Mouse (Mus musculus): Measurements from ENCODE around the gene Ptgr2. TPM values are rescaled to one million over a fixed set of nuclear protein-coding genes. Genes with fewer than 3 reads are reported as not detected.
A peak's percentile ranks its signal among the peaks of the same experiment; 100 is the strongest.
"Not testable (repeated sequence)": the region's sequence is repeated elsewhere in the genome, so short reads cannot be mapped to it uniquely, and the experiment has no call there.

Ptgr2 gene
- polyA plus RNA-seq, 1 experiment from 2014 or later: 13.0 TPM

GRCm38 (mm10) chr12:84311306-84311705 is 26.3 kb downstream of the Ptgr2 start:
- H3K4me2 ChIP-seq (replicated peaks): no peak overlapping the region
- no peak overlapping the region for H3K4me3 ChIP-seq
- WGBS: 74% methylated on average over 3 of the region's 5 CpGs
- no peak overlapping the region for H3K27ac ChIP-seq
- no peak overlapping the region for H3K9ac ChIP-seq
- 0 out of 2 replicates have a peak, but pooled peaks cover 4% of the 10 kb centered on the region for H3K4me1 ChIP-seq
- no peaks in the 10 kb centered on the region for H3K27me3 ChIP-seq
- no peak for ATAC-seq (ENCODE audit: insufficient number of reproducible peaks, insufficient read depth, low FRiP score, low TSS enrichment)
- H3K9me3 ChIP-seq: no peaks in the 10 kb centered on the region
- H3K36me3 ChIP-seq: no peaks in the 10 kb centered on the region

- Histone ChIP-seq H3K9me3 (no peaks in the 10 kb centered on the region), H3K4me1 (peaks cover 20% of the 10 kb centered on the region), H3K9ac (peak overlapping the region; percentile 97), H3K4me3 (peak overlapping the region; percentile 99), H3K36me3 (no peaks in the 10 kb centered on the region), H3K27ac (peak overlapping the region; percentile 97; the same call in 1 of the 2 replicates), H3K27me3 (no peaks in the 10 kb centered on the region), H3K4me2 (replicated peaks) (peak overlapping the region; percentile 83)
- WGBS: 44% methylated on average over 7 of the region's 7 CpGs
- no peak for ATAC-seq (ENCODE audit: insufficient number of reproducible peaks, insufficient read depth, low FRiP score, low TSS enrichment)
Measured at GRCm38 (mm10) chr12:84316006-84316405, 31.0 kb downstream of the Ptgr2 start.

GRCm38 (mm10) chr12:84316721-84317621 is 31.9 kb downstream of the Ptgr2 start, which contains the start of gene Zfp410:
TSS of gene Zfp410 (plus strand) at chr12:84316852.
- Histone ChIP-seq H3K27ac (peak within 1 kb of the TSS; percentile 97), H3K36me3 (no peaks in the 10 kb centered on the region), H3K9ac (peak within 1 kb of the TSS; percentile 97), H3K27me3 (no peaks in the 10 kb centered on the region), H3K4me3 (peak within 1 kb of the TSS; percentile 99), H3K4me1 (peaks cover 20% of the 10 kb centered on the region), H3K9me3 (no peaks in the 10 kb centered on the region), H3K4me2 (replicated peaks) (peak within 1 kb of the TSS; percentile 83)
- WGBS: under 1% methylated on average over 76 of the region's 77 CpGs
- peak; percentile 95 for ATAC-seq (ENCODE audit: insufficient number of reproducible peaks, insufficient read depth, low FRiP score, low TSS enrichment)

GRCm38 (mm10) chr12:84327111-84327512 is 42.1 kb downstream of the Ptgr2 start:
- no peak for ATAC-seq (ENCODE audit: insufficient number of reproducible peaks, insufficient read depth, low FRiP score, low TSS enrichment)
- peaks cover 45% of the 10 kb centered on the region for H3K36me3 ChIP-seq
- H3K27me3 ChIP-seq: no peaks in the 10 kb centered on the region
- no peaks in the 10 kb centered on the region for H3K4me1 ChIP-seq
- no peaks in the 10 kb centered on the region for H3K9me3 ChIP-seq
- H3K9ac ChIP-seq: no peak overlapping the region
- no peak overlapping the region for H3K4me3 ChIP-seq
- 86% methylated on average over 4 of the region's 4 CpGs for WGBS
- H3K27ac ChIP-seq: no peak overlapping the region
- no peak overlapping the region for H3K4me2 ChIP-seq (replicated peaks)

DNA sequence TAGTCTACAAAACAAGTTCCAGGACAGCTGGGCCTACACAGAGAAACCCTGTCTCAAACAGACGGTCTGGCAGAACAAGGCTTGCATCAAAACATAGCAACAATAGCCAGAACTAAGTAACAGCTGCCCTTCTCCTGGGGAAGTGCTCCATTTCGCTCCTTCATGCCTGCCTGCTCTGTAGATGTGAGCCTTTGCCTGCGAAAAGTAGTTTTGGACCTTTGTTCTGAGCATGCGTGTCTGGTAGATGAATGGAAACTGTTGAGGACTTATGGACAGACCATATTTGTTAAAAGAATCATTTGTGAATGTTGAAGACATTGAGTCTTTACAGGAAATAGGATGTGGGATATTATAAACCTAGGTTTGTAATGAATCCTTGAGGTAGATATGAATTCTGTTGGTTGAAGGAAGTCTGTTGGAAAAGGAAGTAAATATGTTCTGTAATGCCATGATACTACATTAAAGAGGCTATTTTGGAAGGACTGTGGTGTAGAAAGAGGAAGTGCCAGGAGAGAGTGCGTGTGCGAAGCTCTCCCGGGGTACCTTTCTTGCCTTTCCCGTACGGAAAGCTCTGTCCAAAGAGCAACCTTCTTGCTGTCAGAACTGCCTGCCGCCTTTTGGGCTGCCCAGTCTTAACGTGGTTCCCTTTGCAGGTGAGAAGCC is 52.1 kb downstream of the Ptgr2 start:
- Histone ChIP-seq H3K27ac (no peak overlapping the region), H3K9ac (no peak overlapping the region), H3K27me3 (no peaks in the 10 kb centered on the region), H3K4me1 (no peaks in the 10 kb centered on the region), H3K9me3 (no peaks in the 10 kb centered on the region), H3K36me3 (peaks cover 80% of the 10 kb centered on the region), H3K4me2 (replicated peaks) (no peak overlapping the region), H3K4me3 (no peak overlapping the region)
- ATAC-seq (ENCODE audit: insufficient number of reproducible peaks, insufficient read depth, low FRiP score, low TSS enrichment): no peak
- 91% methylated on average over 11 of the region's 11 CpGs for WGBS

DNA sequence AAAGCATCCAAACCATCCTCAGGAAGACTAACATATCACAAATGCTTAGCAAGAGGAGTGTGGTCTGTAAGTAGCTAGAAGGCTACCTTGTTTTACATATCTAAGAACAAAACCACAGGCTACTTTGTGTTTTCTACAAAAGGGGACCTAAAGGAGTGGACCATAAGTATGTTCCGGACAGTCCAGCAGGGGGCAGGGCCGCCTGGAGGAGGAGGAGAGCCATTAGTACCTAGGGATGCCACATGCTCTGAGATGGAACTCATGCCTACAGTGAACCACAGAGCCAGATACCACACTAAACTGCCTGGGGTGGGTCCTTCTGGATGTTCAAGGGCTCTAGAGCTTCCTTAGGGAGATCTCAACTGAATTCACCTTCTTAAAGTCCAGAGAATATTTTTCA is 62.2 kb downstream of the Ptgr2 start:
- no peaks in the 10 kb centered on the region for H3K4me1 ChIP-seq
- ATAC-seq (ENCODE audit: insufficient number of reproducible peaks, insufficient read depth, low FRiP score, low TSS enrichment): no peak
- H3K27me3 ChIP-seq: no peaks in the 10 kb centered on the region
- peaks cover 30% of the 10 kb centered on the region for H3K36me3 ChIP-seq
- no peaks in the 10 kb centered on the region for H3K9me3 ChIP-seq
- WGBS: 39% methylated on average over 2 of the region's 2 CpGs
- no peak overlapping the region for H3K27ac ChIP-seq
- H3K4me3 ChIP-seq: no peak overlapping the region
- H3K4me2 ChIP-seq (replicated peaks): no peak overlapping the region
- no peak overlapping the region for H3K9ac ChIP-seq

- ATAC-seq (ENCODE audit: insufficient number of reproducible peaks, insufficient read depth, low FRiP score, low TSS enrichment): not testable (repeated sequence)
Measured at GRCm38 (mm10) chr12:84358699-84359098, 73.7 kb downstream of the Ptgr2 start.

DNA sequence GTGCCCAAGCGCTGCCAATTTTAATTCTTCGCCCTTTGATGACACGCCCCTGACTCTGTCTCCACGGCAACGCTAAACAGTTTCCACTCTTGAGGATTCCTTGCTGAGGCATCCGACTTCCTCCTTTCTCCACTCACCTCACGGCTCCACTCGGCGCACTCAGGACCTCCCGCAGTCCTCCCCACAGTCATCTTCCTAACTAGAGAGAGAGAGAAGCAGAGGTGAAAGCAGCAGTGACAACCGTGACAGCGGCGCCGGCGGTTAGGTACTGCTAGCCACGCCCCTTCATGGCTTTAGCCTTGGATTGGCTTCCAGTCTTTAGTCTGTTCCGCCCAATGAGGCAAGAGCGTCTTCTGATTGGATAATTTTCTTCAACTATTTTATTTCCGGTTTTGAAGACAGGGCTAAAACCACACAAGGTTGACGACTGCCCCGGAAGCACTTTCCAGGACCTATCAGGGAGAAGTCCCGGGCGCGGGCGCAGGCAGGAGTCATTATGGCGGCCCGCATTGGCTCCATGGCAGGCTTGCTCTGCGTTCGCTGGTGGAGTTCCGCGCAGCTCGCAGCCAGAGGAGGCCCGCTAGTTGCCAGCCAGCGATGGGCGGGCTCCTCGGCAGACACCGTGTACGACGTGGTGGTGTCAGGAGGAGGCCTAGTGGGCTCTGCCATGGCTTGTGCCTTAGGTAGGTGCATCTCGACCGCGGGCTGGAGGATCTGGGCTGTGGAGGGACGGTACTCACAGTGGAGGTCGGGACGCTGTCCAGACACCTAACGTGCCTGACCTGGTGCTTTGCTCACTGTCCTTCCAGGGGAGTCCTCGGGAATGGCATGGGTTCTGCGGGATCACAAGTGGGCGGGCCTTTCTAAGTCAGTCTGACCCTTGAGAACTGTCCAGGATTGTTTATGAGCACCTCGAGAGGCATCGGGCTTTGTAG is 76.8 kb downstream of the Ptgr2 start, which contains the start of the genes Coq6 and Fam161b:
Coq6 (plus strand) TSS at position 103 of the 935 bp plus-strand sequence.
Fam161b (minus strand) TSS at position 279 of the 935 bp plus-strand sequence.
- Histone ChIP-seq H3K4me3 (peak within 1 kb of the TSS; percentile 98), H3K36me3 (peaks cover 1% of the 10 kb centered on the region), H3K9me3 (no peaks in the 10 kb centered on the region), H3K4me2 (replicated peaks) (peak within 1 kb of the TSS; percentile 82), H3K4me1 (peaks cover 13% of the 10 kb centered on the region), H3K9ac (peak within 1 kb of the TSS; percentile 86), H3K27ac (peak within 1 kb of the TSS; percentile 69), H3K27me3 (no peaks in the 10 kb centered on the region)
- WGBS: under 1% methylated on average over 51 of the region's 51 CpGs
- ATAC-seq (ENCODE audit: insufficient number of reproducible peaks, insufficient read depth, low FRiP score, low TSS enrichment): peak; percentile 98

More at GRCm38 (mm10) chr12:84358699-84359098, 73.7 kb downstream of the Ptgr2 start:
- Histone ChIP-seq H3K4me1 (peaks cover 13% of the 10 kb centered on the region), H3K36me3 (peaks cover 16% of the 10 kb centered on the region; the same call in 1 of the 2 replicates)
- H3K9me3 ChIP-seq; H3K4me2 ChIP-seq (replicated peaks); H3K9ac ChIP-seq; H3K27ac ChIP-seq; H3K27me3 ChIP-seq; H3K4me3 ChIP-seq: not testable (repeated sequence)
- 76% methylated on average over 2 of the region's 2 CpGs for WGBS

DNA sequence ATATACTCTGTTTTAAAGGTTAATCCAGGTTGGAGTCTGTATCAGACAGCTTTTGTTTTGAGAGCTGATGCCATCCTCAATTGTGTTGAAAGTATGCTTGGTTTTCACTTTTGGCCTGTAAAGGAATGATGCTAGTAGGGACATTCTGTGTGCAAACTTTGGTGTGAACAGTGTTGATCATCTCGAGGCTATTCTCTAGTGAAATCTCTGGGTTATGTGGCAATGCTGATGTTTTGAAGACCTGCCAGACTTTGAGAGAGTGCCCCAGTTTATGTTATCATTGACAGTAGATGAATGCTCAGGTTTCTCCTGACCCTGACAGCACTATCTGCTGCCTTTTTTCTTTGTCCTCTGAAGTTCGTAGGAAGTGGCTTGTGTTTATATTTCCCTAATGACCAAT is 77.8 kb downstream of the Ptgr2 start:
- Histone ChIP-seq H3K27ac (no peak overlapping the region), H3K27me3 (no peaks in the 10 kb centered on the region), H3K4me2 (replicated peaks) (peak overlapping the region; percentile 82), H3K4me1 (peaks cover 13% of the 10 kb centered on the region), H3K9ac (no peak overlapping the region), H3K36me3 (peaks cover 10% of the 10 kb centered on the region), H3K4me3 (peak overlapping the region; percentile 98), H3K9me3 (no peaks in the 10 kb centered on the region)
- 61% methylated on average over 2 of the region's 2 CpGs for WGBS
- no peak for ATAC-seq (ENCODE audit: insufficient number of reproducible peaks, insufficient read depth, low FRiP score, low TSS enrichment)

- no peak overlapping the region for H3K4me3 ChIP-seq
- no peaks in the 10 kb centered on the region for H3K27me3 ChIP-seq
- H3K9ac ChIP-seq: no peak overlapping the region
- H3K4me2 ChIP-seq (replicated peaks): no peak overlapping the region
- H3K9me3 ChIP-seq: no peaks in the 10 kb centered on the region
- H3K36me3 ChIP-seq: peaks cover 24% of the 10 kb centered on the region
- H3K27ac ChIP-seq: no peak overlapping the region
- no peak for ATAC-seq (ENCODE audit: insufficient number of reproducible peaks, insufficient read depth, low FRiP score, low TSS enrichment)
- 83% methylated on average over 9 of the region's 9 CpGs for WGBS
- H3K4me1 ChIP-seq: peaks cover 13% of the 10 kb centered on the region
Measured at GRCm38 (mm10) chr12:84364291-84364690, 79.3 kb downstream of the Ptgr2 start.

- Histone ChIP-seq H3K27ac (no peak overlapping the region), H3K27me3 (no peaks in the 10 kb centered on the region), H3K4me3 (no peak overlapping the region), H3K9me3 (no peaks in the 10 kb centered on the region), H3K4me2 (replicated peaks) (no peak overlapping the region), H3K9ac (no peak overlapping the region), H3K4me1 (peaks cover 13% of the 10 kb centered on the region), H3K36me3 (peaks cover 29% of the 10 kb centered on the region)
- WGBS: 97% methylated on average over 6 of the region's 6 CpGs
- ATAC-seq (ENCODE audit: insufficient number of reproducible peaks, insufficient read depth, low FRiP score, low TSS enrichment): no peak
Measured at GRCm38 (mm10) chr12:84365137-84365536, 80.1 kb downstream of the Ptgr2 start.
